1 mouse cellular context compared by ENCODE assay signal in the genomic region with DNA sequence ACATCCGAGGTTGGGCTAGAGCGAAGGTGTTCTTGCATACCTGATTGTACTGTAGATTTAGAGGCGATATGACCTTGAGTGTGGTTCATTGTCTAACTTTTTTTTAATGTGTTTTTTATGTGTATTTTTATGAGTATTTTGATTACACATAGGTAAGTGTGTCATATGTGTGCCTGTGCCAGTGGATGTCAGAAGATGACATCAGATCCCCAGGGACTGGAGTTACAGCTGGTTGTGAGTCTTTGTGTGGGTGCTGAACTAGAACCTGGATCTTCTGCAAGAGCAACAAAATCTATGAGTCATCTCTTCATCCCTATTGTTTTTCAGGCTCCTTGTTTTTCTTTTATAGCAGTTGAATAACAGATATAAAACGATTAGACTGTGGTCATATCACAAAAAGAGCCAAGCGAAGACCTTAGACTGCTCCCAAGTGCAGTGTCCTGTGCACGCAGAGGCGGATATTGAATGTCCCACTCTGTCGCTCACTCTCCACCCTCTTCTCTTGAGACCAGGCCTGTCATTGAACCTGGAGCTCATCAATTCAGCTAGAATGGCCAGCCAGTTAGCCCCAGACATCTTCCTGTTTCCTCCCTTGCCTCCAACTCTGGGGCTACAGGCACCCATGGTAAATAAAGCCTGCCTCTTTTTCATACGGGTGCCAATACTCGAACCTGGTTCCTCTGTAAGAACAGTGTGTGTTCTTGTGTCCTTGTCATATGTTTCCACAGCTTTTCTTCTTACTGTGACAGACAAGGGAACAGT.
TF ChIP-seq lines count a peak whose summit lies in the region.

No protein-coding gene starts in this region.

TF ChIP-seq in MEL, 35 proteins besides CTCF, POLR2A, EP300 and RAD21 (continued from another document):
- TF ChIP-seq ETS1 (IDR thresholded peaks at IDR 0.05; ENCODE audit: low read depth, low read length) = peak; percentile 29; the same call in 1 of the 2 replicates
